Mouse (Mus musculus) CD8-positive naive resting alpha-beta T cell, adult 2 months (primary cell): ENCODE results near the gene Gjc1.

ENCODE experiments used
- DNase-seq, 2 experiments: peaks; one replicate each; pipeline ENCODE4 v3.0.0; 2022; ENCODE audit warnings: low read depth in 2 of 2, low spot score in 2 of 2

The Gjc1 gene

DNA sequence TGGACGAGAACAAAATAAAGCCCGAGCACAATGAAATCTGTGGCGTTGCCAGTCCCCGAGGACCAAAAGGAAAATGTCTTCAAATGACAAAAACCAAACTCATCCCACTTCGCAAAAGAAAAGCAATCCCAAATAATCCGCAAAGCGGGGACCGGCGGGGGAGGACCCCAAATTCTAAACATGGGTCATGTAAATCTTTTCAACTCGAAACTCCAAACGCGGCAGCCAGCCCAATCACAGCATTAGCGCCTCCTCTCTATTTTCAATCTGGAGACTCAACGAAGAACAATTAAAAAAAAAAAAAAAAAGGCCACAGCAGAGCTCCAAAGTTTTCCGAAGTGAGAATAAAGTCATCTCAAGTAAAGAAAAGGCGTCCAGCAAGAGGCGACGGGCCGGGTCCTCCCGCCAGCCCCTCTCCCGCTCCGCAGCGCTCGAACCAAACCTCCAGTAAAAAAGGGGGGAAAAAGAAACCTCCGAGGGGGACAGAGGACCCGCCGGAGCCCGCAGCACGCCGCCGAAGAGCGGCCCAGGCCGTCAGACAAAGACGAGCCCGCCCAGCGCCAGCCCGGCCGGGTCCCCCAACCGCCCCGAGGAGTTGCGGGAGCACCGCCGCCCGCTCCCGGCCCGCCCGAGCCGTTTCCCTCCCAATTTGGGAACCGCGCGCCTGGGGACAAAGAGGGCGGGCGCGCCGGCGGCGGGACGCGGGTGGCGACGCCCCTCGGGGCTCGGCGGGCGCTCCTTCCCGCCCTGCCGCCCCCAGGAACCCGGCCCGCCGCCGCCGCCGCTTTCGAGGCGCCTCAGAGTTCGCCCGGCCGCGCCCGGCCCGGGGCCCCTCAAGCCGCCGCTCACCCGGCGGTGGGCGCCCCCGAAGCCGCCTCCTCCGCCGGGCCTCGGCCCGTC is 1.1 kb downstream of the Gjc1 start:
- peak in 1 of 2 experiments; percentile 1 for DNase-seq

DNA sequence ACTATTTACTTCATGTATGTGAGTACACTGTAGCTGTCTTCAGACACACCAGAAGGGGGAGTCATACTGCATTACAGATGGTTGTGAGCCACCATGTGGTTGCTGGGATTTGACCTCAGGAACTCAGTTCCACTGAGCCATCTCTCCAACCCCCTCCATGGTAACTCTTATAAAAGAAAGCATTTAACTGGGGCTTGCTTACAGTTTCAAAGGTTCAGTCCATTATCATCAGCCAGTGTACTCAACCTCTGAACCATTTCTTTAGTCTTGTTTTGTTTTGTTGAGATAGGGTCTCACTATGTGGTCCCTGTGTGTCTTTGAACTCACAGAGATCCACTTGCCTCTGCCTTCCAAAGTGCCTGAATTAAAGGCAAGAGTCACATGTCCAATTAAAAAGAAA is 4.6 kb downstream of the Gjc1 start:
- DNase-seq = no peak

DNA sequence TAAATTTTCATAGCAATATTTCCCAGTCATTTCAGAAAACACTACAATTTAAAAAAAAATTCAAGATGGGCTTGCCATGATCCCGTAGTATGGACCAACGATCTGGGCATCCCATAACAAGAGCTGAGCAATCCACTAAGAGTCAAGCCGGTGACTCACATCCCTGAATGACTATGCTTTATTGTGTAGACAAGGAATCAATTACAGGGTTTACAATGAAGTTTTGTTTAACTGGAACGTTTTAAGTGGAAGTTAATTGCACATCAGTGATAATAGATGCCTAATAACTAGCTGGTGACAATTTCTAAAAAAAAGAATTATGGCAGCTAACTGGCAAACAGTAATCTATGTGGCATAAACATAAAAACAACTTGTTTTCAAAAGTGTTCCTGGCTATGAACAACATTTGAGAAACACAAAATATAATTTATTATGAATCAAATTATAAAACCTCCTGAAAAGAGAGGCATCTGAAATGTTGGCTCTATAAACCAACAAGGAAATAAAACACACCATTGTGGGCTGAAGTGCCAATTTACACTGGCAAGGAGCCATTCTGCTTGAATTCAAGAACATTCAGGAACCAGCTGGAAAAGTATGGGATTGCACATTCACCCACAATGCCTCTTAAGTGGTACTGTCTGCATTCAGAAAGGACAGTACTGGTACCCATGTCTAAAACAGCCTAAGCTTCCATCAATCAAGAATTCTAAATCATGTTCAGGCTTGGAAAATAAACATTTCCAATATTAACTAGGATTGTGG is 8.6 kb downstream of the Gjc1 start:
- no peak for DNase-seq

DNA sequence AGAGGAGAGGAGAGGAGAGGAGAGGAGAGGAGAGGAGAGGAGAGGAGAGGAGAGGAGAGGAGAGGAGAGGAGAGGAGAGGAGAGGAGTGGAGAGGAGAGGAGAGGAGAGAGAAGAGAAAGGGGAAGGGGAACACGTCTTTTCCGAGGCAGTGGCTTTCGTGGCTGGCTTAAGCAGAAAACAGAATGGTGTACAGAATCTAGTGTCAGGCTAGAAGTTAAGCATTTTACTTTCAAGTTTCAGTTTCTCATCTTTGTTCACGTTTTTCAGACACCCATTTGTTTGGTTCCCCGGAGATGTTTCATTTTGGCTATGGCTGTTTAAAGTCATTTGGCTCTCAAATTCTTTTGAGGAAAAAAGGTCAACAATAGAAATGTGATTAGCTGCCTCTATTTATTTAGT is 11.3 kb downstream of the Gjc1 start:
- DNase-seq = no peak

DNA sequence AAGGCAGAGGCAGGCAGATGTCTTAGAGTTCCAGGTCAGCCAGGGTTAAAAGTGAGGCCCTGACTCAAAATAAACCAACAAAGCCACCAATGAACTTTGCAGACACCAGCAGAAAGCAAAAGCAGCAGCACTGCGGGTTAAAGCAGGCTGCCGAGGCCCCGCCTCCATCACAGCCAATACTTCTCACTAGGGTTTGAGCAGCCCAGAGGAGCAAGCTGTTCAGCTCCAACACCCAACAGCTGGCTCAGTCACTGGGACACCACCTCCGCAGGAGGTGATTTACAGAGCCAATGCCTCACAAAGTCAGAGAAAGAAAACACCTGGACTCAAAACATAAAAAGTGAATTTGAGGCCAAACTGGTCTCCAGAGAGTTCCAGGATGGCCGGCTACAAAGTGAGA is 16.0 kb downstream of the Gjc1 start:
- DNase-seq = no peak

DNA sequence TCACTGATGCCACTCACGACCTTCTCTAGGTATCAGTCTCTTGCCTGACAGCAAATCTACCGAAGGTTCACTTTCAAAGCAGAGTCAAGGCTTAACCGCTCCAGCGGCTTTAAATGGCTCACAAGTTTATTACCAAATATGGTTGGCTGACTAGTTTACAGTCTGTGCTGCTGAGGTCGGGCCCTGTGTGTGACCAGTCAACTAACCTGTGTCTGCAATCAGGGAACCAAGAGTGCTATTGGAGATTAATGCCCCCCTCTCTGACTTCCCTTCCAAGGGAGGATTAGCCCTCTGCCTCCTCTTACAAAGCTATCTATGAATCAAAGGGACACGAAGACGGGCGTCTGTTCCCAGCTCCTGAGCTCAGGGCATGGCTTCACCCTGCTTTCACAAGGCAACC is 25.3 kb downstream of the Gjc1 start:
- no peak for DNase-seq

DNA sequence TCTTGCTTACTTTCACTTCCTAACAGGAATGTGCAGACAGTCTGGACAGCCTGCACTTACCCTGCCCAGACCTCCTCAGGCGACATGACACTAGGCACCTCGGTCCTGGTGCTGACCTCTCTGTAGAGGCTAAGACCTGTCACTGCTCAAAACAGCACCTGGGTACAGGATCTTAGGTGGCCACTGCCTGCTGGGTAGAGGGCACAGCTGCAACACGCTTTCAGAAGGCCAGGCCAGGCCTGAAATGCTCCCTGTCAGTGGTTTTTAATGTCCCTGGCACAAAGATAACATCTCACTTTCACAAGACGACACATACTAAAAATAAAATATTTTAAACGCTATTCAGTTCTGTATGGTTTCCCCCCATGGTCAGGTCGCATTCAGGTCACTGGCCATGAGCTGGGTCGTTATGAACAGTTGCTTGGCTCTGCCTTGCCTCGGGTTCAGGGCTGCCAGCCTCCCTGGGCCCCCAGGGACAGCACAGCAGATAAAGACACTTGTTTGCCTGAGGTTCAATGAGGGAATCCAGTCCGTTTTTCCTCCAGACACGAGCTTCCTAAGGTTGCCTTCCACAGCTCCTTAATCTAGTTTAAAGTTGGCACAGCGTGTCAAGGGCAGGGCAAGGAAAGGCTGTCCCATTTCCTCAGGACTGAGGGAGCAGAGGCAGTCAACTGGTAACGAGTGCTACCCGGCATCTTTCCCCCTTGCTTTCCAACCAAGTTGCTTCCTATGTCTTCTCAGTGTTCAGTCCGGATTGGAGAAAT is 27.6 kb downstream of the Gjc1 start:
- DNase-seq = no peak

DNA sequence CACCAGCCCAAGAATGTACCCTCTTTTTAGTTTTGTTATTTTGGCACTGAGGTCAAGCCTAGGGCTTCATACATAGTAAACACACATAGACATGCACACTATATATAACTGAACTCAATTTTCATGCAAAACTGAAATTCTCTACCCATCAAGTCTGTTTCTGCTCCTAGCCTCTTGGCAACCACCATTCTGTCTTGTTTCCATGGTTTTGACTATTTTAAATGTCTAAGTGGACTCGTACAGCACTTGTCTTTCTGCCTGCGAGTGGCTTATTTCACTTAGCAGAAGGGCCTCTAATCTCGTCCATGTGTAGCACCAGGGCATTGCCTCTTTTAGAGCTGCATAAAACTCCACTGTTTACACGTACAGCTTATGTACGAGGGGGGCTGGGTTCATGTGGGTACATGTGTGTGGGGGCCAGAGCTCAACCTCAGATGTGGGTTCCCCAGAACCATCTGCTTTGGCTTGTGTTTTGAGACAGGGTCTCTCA is 31.8 kb downstream of the Gjc1 start:
- no peak for DNase-seq

DNA sequence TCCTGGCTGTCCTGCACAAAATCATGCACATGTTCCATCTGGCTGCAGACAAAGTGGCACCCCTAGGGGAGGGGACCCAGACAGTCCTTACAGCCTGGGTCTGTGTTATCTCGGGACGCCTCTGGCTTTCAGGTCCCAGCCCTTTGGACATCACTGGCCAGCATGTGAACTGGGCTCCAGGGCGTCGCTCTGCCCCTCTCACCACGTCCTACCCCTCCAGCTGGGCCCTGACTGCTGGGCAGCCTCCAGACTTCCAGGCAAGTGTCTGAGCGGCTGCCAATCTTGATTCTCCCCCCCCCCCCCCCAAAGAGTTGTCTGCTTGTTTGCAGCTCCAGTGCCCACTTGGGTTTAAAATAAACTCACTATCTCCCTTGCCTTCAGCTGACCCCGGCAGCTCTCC is 36.1 kb downstream of the Gjc1 start:
- DNase-seq = no peak

DNA sequence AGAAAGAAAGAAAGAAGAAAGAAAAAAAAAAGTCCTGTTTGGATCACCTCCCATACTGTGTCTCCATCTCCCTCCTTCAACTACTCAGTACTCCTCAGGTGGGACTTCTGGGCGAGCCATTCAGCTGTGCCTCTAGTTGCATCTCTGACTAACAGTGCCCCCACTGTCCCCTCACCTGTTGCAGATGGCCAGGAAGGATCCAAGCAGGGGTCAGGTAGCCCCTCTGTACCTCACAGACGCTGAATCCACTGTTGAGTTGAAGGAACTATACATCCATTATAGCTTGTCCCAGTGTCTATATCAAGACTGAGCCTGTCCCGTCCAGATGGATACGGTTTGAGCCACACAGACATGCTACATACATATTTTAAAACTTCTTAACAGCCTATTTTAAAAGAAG is 38.0 kb downstream of the Gjc1 start:
- DNase-seq = no peak

DNA sequence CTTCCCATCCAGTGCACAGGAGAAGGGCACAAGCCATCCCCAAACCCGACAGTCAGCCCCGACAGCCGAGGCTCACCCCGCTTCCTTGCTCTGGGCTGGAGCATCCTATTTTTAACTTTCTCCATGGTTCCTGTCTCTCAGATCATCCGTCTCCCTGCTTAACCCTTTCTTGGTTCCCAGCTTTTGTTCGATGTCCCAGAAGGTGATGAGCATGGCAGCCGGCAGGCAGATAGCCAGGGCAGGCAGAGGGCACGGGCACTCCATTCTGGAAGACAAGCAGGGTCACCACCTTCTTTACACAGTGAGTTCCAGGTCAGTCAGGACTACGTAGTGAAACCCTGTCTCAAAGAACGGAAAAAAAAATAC is 38.5 kb downstream of the Gjc1 start:
- DNase-seq = no peak

DNA sequence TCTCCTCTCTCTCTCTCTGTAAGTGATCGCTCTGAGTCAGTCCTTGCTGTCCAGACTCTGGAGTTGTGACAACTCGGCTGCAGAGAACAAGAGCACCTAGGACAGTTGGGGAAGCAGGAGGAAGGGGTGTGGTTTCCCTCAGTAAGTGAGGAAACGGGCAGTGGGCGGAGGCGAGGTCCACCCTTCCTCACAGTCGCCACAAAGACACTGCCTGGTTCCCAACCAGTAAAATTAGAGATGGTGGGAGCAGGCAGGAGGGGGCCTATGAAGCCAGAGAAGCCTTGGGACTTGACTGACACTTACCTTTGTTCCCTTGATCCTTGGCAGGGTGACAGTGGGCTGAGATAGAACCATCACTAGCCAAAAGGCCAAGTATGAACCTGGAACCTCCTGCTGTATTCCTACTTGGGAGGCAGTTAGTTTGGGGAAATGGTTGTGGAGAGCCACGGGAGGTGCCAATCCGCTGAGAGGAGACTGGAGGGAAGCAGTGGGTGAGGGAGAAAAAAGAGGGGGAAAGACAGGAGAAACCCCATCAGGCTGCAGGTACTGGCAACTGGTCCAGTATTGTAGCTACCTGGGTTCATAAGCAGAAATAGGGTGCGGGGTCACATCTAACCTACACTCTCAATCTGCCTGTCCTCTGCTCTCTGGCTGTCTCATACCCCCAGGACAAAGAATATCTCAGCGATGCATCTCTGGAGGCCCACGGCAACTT is 39.1 kb downstream of the Gjc1 start:
- no peak for DNase-seq

DNA sequence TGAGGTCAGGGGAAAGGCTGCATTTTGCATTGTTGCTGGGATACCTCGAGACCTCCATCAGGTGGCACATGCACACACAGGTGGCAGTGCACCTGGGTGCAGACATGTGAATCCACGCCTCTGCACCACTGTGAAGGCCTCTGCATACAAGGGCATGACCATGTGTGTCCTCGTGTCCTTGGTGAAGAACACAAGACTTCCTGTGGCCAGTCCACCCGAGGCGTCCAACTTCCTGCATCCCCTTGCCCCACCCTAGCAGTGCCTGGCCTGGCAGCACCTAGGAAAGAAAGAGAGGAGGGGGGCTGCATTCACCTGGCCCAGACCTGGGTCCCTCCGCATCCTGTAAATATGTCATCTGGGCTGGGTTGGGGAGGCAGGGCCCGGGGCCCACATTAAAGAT is 39.7 kb downstream of the Gjc1 start:
- DNase-seq = no peak

DNA sequence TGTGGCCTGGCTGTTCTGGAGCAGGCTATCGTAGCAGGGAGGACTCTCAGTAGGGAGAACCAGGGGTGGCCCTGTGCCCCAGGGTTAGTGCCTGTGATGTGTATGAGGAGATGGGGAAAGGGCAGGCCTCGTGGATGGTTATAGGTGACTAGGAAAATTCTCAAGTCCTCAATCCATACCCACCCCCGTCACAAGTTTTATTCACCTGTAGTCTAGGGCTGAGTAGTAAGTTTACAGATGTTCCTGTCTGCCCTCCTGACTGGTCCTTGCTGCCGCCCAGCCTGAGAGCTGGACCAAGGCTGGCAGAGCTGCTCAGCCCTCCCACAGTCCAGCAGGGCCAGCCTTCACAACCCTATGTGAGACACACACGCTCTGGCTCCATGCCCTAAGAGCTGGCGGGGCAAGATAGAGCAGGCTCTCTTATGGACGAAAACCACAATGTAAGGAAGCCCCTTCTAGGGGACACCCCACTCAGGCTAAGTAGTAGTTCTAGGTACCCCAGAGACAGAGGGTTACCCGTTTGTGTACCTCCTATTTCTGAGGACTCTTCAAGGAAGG is 40.3 kb downstream of the Gjc1 start:
- no peak for DNase-seq

DNA sequence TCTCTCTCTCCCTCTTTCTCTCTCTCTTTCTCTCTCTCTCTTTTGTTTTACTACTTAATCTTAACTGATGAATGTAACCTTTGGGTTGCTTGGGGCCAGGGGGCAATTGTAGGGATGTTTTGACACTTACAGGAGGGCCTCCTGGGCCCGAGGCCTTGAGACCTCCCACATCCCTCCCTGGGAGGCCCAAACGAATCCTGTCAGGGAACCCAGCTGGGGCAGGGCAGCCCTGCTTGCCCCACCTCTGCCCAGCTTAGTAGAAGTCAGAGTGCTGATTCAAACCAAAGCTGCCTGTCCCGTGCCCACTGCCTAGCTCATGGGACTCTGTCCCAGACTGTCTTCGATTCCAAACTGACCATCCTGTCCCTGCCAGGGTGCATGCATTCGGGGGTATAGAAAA is 40.9 kb downstream of the Gjc1 start:
- DNase-seq = no peak

DNA sequence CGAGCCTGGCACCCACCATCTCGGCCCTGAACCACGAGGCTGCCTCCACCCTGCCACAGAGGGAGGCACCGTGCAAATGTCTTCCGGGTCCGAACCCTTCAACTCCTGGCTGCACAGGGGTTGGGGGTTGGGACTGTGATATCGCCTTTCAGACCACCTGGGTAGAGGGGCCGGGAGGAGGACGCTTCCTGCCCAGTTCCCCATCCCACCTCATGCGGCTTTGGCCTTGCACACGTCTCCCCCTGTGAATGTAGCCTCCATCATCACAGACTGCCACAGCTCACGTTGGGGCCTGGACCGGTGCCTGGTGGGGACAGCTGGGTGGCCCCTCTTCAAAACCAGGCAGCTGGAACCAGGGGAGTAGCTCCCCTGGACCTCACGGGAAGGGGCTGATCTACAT is 41.3 kb downstream of the Gjc1 start:
- no peak for DNase-seq

DNA sequence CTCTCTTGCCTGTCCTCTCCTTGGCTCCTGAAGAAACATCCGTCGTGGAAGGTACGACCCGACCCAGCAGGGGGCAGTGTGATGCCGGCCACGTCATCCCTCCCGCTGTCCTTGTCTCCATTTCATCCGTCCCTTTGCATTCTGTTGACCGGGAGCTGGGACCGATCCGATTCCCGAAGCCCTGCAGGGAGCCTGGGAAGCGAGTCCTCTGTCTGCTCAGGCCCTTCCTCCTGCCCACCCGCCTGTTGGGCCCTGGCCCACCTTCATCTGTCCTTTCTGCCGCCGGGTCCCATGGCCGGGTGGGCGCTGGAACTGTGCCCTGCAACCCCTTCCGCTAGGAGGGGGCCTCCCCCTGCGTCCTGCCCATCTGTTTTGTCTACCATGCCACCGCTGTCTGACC is 41.9 kb downstream of the Gjc1 start:
- DNase-seq = no peak

DNA sequence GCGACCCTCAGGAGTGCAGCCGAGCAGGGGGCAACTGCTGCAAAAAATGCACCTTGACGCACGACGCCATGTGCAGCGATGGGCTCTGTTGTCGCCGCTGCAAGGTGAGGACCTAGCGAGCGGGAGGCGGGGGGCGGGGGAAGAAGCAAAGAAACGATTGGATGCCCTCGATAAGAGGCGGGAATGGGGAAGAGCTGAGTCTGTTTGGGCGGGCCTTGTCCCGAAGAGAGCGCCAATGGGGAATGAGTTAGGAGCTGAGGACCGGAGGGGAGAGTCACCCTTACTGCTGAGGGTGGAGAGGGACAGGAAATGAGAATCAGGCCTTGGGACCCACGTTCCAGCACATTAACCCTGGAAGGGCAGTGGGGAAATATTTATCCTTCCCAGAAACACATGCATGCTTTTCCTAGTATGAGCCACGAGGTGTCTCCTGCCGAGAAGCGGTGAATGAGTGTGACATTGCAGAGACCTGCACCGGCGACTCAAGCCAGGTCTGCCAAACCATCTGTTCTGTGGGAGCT is 44.8 kb downstream of the Gjc1 start:
- no peak for DNase-seq

DNA sequence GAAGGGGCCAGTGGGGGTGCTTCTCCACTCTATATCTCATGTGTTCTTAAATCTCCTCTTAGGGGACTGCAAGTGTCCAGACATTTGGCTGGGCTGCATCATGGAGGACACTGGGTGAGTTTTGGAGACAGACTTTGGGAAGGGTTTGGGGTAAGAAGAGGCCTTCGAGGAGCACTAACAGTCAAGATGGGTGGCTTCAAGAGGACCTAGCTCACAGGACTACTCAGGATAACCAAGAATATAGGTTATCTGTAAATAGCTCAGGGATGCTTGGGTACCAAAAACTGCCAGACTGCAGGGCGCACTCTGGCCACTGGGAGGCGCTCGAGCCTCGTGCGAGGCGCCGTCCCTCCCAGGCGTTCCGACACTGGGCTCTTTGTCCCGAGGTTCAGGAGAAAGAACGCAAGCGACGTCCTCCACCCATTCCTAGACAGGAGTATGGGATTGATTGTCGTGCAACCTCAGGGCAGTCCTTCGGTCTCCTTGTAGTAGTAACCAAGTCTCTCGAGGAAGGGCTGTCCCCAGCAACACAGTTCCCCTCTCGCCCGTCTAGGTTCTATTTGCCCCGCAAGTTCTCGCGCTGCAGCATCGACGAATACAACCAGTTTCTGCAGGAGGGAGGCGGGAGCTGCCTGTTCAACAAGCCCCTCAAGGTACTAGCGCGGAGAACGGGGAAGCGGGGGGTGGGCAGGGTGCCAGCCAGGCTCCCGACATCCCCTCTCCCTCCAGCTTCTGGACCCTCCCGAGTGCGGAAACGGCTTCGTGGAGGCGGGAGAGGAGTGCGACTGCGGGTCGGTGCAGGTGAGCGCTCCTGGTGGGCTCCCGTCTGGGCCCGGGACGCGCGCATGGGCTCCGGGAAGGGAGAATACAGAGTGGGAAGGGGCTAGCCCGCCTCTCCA is 45.5 kb downstream of the Gjc1 start:
- peak; percentile 66 to 81 for DNase-seq
